Mouse (Mus musculus) embryonic facial prominence, embryonic 14.5 days (tissue): ENCODE data around the gene Thrb. TPM values are rescaled to one million over a fixed set of nuclear protein-coding genes. Genes with fewer than 3 reads are reported as not detected.

Experiments
- ATAC-seq: fragments of 200-750 bp; cut with Nextera tagmentation; 2 replicates; pipeline ENCODE4 v1.8.0; 2017; ENCODE audit warnings: low read depth, moderate number of reproducible peaks, moderate TSS enrichment
- DNase-seq: peaks from one replicate; pipeline ENCODE4 v3.0.0-alpha.2; 2015; ENCODE audit warnings: low spot score
- H3K27ac ChIP-seq: fragments of 300-500 bp; sonication (generic); replicated peaks from 2 replicates; pipeline ENCODE4 v1.5.1; 2014; ENCODE audit warnings: low read depth, mild to moderate bottlenecking, low read length, moderate library complexity
- H3K27me3 ChIP-seq: fragments of 300-500 bp; sonication (generic); replicated peaks from 2 replicates; pipeline ENCODE4 v1.6.1; 2014; ENCODE audit warnings: low read length; ENCODE audit not compliant: control insufficient read depth, insufficient read depth
- H3K36me3 ChIP-seq: fragments of 300-500 bp; sonication (generic); 2 replicates; pipeline ENCODE4 v1.6.1; 2014; ENCODE audit warnings: low read length, mixed read lengths; ENCODE audit not compliant: control insufficient read depth, insufficient read depth
- H3K4me1 ChIP-seq: fragments of 300-500 bp; sonication (generic); 2 replicates; pipeline ENCODE4 v1.6.1; 2014; ENCODE audit warnings: antibody characterized with exemption, low read length; ENCODE audit not compliant: control insufficient read depth, insufficient read depth
- H3K4me2 ChIP-seq: fragments of 300-500 bp; sonication (generic); 2 replicates; pipeline ENCODE4 v1.6.1; 2014; ENCODE audit warnings: low read depth, mild to moderate bottlenecking, low read length, moderate library complexity, mixed read lengths
- H3K4me3 ChIP-seq: fragments of 300-500 bp; sonication (generic); 2 replicates; pipeline ENCODE4 v1.5.1; 2014; ENCODE audit warnings: low read depth, mild to moderate bottlenecking, low read length
- H3K9ac ChIP-seq: fragments of 300-500 bp; sonication (generic); 2 replicates; pipeline ENCODE4 v1.6.1; 2014; ENCODE audit warnings: low read depth, mild to moderate bottlenecking, low read length, moderate library complexity, mixed read lengths
- H3K9me3 ChIP-seq: fragments of 300-500 bp; sonication (generic); 2 replicates; pipeline ENCODE4 v1.6.1; 2016; ENCODE audit warnings: low read length; ENCODE audit not compliant: control insufficient read depth
- WGBS: fragments of 180-500 bp; shearing (Covaris S2); extraction: QIAGEN DNeasy Blood & Tissue Kit; methylation state at CpG from one replicate; pipeline ENCODE4 v1.1.7; 2014; 5-methylcytosine and 5-hydroxymethylcytosine counted together
- polyA plus RNA-seq: library from polyadenylated mRNA; unstranded; fragments of >200 nt; fragmentation: Nextera tagmentation; extraction: Ambion mirVana; gene quantifications from 2 replicates; pipeline ENCODE4 v1.2.1, GENCODE M21; 2014

Thrb gene
- polyA plus RNA-seq, 1 experiment from 2014 or later, result 3.3 TPM

- Histone ChIP-seq H3K27ac (no peak overlapping the region), H3K9ac (no peak overlapping the region), H3K4me1 (no peaks in the 10 kb centered on the region), H3K4me2 (no peak overlapping the region), H3K27me3 (no peaks in the 10 kb centered on the region), H3K9me3 (no peaks in the 10 kb centered on the region), H3K36me3 (no peaks in the 10 kb centered on the region), H3K4me3 (no peak overlapping the region)
- WGBS, result 90% methylated on average over 1 of the region's 1 CpGs
- ATAC-seq, result no peak
- DNase-seq, result no peak
Measured at GRCm38 (mm10) chr14:17894791-17895190, 234.7 kb downstream of the Thrb start.

- no peak overlapping the region for H3K4me2 ChIP-seq
- H3K36me3 ChIP-seq, result no peaks in the 10 kb centered on the region
- 91% methylated on average over 6 of the region's 6 CpGs for WGBS
- DNase-seq (no peak), ATAC-seq (no peak)
- no peak overlapping the region for H3K4me3 ChIP-seq
- H3K27ac ChIP-seq, result no peak overlapping the region
- H3K9ac ChIP-seq, result no peak overlapping the region
- H3K27me3 ChIP-seq, result no peaks in the 10 kb centered on the region
- H3K9me3 ChIP-seq, result no peaks in the 10 kb centered on the region
- no peaks in the 10 kb centered on the region for H3K4me1 ChIP-seq
Measured at GRCm38 (mm10) chr14:17899733-17900413, 239.8 kb downstream of the Thrb start.

GRCm38 (mm10) chr14:17900414-17900795 is 240.3 kb downstream of the Thrb start:
- ATAC-seq (no peak), DNase-seq (no peak)
- Histone ChIP-seq H3K36me3 (no peaks in the 10 kb centered on the region), H3K4me3 (no peak overlapping the region), H3K4me1 (no peaks in the 10 kb centered on the region), H3K27me3 (no peaks in the 10 kb centered on the region), H3K27ac (no peak overlapping the region), H3K9me3 (no peaks in the 10 kb centered on the region), H3K4me2 (no peak overlapping the region), H3K9ac (no peak overlapping the region)
- 78% methylated on average over 3 of the region's 3 CpGs for WGBS

GRCm38 (mm10) chr14:17902426-17902825 is 242.4 kb downstream of the Thrb start:
- DNase-seq (no peak), ATAC-seq (no peak)
- H3K9me3 ChIP-seq, result no peaks in the 10 kb centered on the region
- H3K36me3 ChIP-seq, result no peaks in the 10 kb centered on the region
- no peak overlapping the region for H3K27ac ChIP-seq
- 72% methylated on average over 2 of the region's 2 CpGs for WGBS
- no peak overlapping the region for H3K4me3 ChIP-seq
- no peaks in the 10 kb centered on the region for H3K27me3 ChIP-seq
- no peak overlapping the region for H3K9ac ChIP-seq
- no peaks in the 10 kb centered on the region for H3K4me1 ChIP-seq
- H3K4me2 ChIP-seq, result no peak overlapping the region

GRCm38 (mm10) chr14:17903121-17903520 is 243.1 kb downstream of the Thrb start:
- no peaks in the 10 kb centered on the region for H3K27me3 ChIP-seq
- 58% methylated on average over 2 of the region's 2 CpGs for WGBS
- no peak for ATAC-seq

GRCm38 (mm10) chr14:17904554-17904953 is 244.5 kb downstream of the Thrb start:
- no peaks in the 10 kb centered on the region for H3K27me3 ChIP-seq
- no peak overlapping the region for H3K27ac ChIP-seq
- no peak overlapping the region for H3K4me2 ChIP-seq
- H3K36me3 ChIP-seq, result no peaks in the 10 kb centered on the region
- no peak overlapping the region for H3K4me3 ChIP-seq
- no peaks in the 10 kb centered on the region for H3K9me3 ChIP-seq
- H3K4me1 ChIP-seq, result no peaks in the 10 kb centered on the region
- no peak overlapping the region for H3K9ac ChIP-seq
- ATAC-seq, result no peak
- 52% methylated on average over 1 of the region's 1 CpGs for WGBS
- DNase-seq, result no peak

More at GRCm38 (mm10) chr14:17903121-17903520, 243.1 kb downstream of the Thrb start:
- Histone ChIP-seq H3K9ac (no peak overlapping the region), H3K4me1 (no peaks in the 10 kb centered on the region), H3K4me2 (no peak overlapping the region), H3K27ac (no peak overlapping the region), H3K9me3 (no peaks in the 10 kb centered on the region), H3K4me3 (no peak overlapping the region), H3K36me3 (no peaks in the 10 kb centered on the region)
- no peak for DNase-seq

- WGBS, result 75% methylated on average over 3 of the region's 3 CpGs
- ATAC-seq, result no peak
- H3K4me1 ChIP-seq, result no peaks in the 10 kb centered on the region
Measured at GRCm38 (mm10) chr14:17905627-17906026, 245.6 kb downstream of the Thrb start.

GRCm38 (mm10) chr14:17906931-17907330 is 246.9 kb downstream of the Thrb start:
- Histone ChIP-seq H3K9me3 (no peaks in the 10 kb centered on the region), H3K9ac (no peak overlapping the region), H3K4me1 (no peaks in the 10 kb centered on the region), H3K4me2 (no peak overlapping the region), H3K4me3 (no peak overlapping the region), H3K27ac (no peak overlapping the region), H3K36me3 (no peaks in the 10 kb centered on the region), H3K27me3 (no peaks in the 10 kb centered on the region)
- no peak for ATAC-seq
- no peak for DNase-seq
- 60% methylated on average over 4 of the region's 4 CpGs for WGBS

More at GRCm38 (mm10) chr14:17905627-17906026, 245.6 kb downstream of the Thrb start:
- Histone ChIP-seq H3K9me3 (no peaks in the 10 kb centered on the region), H3K9ac (no peak overlapping the region), H3K27ac (no peak overlapping the region), H3K4me3 (no peak overlapping the region), H3K27me3 (no peaks in the 10 kb centered on the region), H3K36me3 (no peaks in the 10 kb centered on the region), H3K4me2 (no peak overlapping the region)
- no peak for DNase-seq

GRCm38 (mm10) chr14:17911157-17911556 is 251.1 kb downstream of the Thrb start:
- 84% methylated on average over 3 of the region's 3 CpGs for WGBS
- Histone ChIP-seq H3K9me3 (no peaks in the 10 kb centered on the region), H3K27ac (no peak overlapping the region), H3K4me2 (no peak overlapping the region), H3K36me3 (no peaks in the 10 kb centered on the region), H3K9ac (no peak overlapping the region), H3K4me1 (0 out of 2 replicates have a peak, but pooled peaks cover 3% of the 10 kb centered on the region), H3K27me3 (no peaks in the 10 kb centered on the region), H3K4me3 (no peak overlapping the region)
- no peak for ATAC-seq
- no peak for DNase-seq
